Mouse (Mus musculus): ENCODE results near the gene Kmt5c.

The Kmt5c gene

GRCm38 (mm10) chr7:4739544-4740275 is at the start of gene Kmt5c:
Kmt5c (plus strand) TSS chr7:4740115.
- DNase-seq (ENCODE audit: low spot score) = peak; percentile 99

- peak; percentile 32 for DNase-seq (ENCODE audit: low spot score)
These were observed 49.5 kb upstream of the Kmt5c start, which contains the start of gene Brsk1 for GRCm38 (mm10) chr7:4690387-4690786. Brsk1 (plus strand) TSS chr7:4690604.

- no peak for DNase-seq (ENCODE audit: low spot score)
These were observed 48.8 kb upstream of the Kmt5c start for GRCm38 (mm10) chr7:4690951-4691653.

GRCm38 (mm10) chr7:4693004-4693403 is 46.9 kb upstream of the Kmt5c start:
- no peak for DNase-seq (ENCODE audit: low spot score)

GRCm38 (mm10) chr7:4702334-4702733 is 37.6 kb upstream of the Kmt5c start:
- DNase-seq (ENCODE audit: low spot score) = no peak

GRCm38 (mm10) chr7:4703195-4703594 is 36.7 kb upstream of the Kmt5c start:
- no peak for DNase-seq (ENCODE audit: low spot score)

- DNase-seq (ENCODE audit: low spot score) = no peak
These were observed 34.8 kb upstream of the Kmt5c start for GRCm38 (mm10) chr7:4705098-4705497.

- DNase-seq (ENCODE audit: low spot score) = no peak
These were observed 27.3 kb upstream of the Kmt5c start for GRCm38 (mm10) chr7:4712594-4712993.

GRCm38 (mm10) chr7:4716955-4717354 is 23.0 kb upstream of the Kmt5c start:
- no peak for DNase-seq (ENCODE audit: low spot score)

GRCm38 (mm10) chr7:4719276-4719675 is 20.6 kb upstream of the Kmt5c start:
- no peak for DNase-seq (ENCODE audit: low spot score)

GRCm38 (mm10) chr7:4723508-4723907 is 16.4 kb upstream of the Kmt5c start:
- DNase-seq (ENCODE audit: low spot score) = no peak

GRCm38 (mm10) chr7:4724359-4724758 is 15.6 kb upstream of the Kmt5c start:
- no peak for DNase-seq (ENCODE audit: low spot score)

GRCm38 (mm10) chr7:4725169-4725568 is 14.7 kb upstream of the Kmt5c start, which contains the start of gene Tmem150b:
Tmem150b (minus strand) TSS chr7:4725249.
- no peak for DNase-seq (ENCODE audit: low spot score)

GRCm38 (mm10) chr7:4731090-4731489 is 8.8 kb upstream of the Kmt5c start:
- no peak for DNase-seq (ENCODE audit: low spot score)

- DNase-seq (ENCODE audit: low spot score) = no peak
These were observed 6.9 kb upstream of the Kmt5c start for GRCm38 (mm10) chr7:4732968-4733392.

GRCm38 (mm10) chr7:4739041-4739543 is 823 bp upstream of the Kmt5c start:
- DNase-seq (ENCODE audit: low spot score) = no peak

GRCm38 (mm10) chr7:4740309-4740727 is 403 bp downstream of the Kmt5c start:
- no peak for DNase-seq (ENCODE audit: low spot score)

- DNase-seq (ENCODE audit: low spot score) = peak; percentile 54
These were observed 1.2 kb downstream of the Kmt5c start for GRCm38 (mm10) chr7:4741151-4741550.

GRCm38 (mm10) chr7:4741672-4742481 is 2.0 kb downstream of the Kmt5c start:
- DNase-seq (ENCODE audit: low spot score) = no peak

GRCm38 (mm10) chr7:4742482-4742819 is 2.5 kb downstream of the Kmt5c start:
- no peak for DNase-seq (ENCODE audit: low spot score)

- DNase-seq (ENCODE audit: low spot score) = no peak
These were observed 3.4 kb downstream of the Kmt5c start for GRCm38 (mm10) chr7:4743354-4743753.

GRCm38 (mm10) chr7:4744886-4745285 is 5.0 kb downstream of the Kmt5c start:
- no peak for DNase-seq (ENCODE audit: low spot score)
